Mouse (Mus musculus): ENCODE results near the gene Gm3667. TPM values are rescaled to one million over a fixed set of nuclear protein-coding genes. Genes with fewer than 3 reads are reported as not detected.

Gm3667 gene
- polyA plus RNA-seq (2017; shearing (Covaris generic)) = 1 to 10 TPM; 1.9 to 2.7 TPM

GRCm38 (mm10) chr14:6889521-6890012 is at the start of gene Gm3667:
Gm3667 (minus strand) TSS chr14:6889962.

DNA sequence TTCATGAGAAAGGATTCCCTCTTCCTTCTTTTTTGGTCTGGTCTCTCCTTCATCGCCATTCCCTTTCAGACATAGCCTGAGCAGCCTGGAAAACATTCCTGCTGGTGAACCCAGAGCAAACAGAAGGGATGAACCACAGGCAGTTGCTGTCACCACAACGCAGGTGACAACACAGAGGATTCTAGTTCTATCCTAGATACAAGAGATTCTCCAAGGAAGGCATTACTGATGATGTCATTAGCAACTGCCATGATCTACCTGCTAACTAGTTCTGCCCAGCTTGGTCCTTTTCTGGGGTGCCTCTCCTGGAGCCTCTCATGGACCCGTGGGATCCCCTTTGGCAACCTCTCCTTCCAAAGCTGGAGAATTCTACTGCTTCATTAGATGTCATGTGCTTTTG is 49.6 kb downstream of the Gm3667 start, which contains the start of gene Gm3642:
Gm3642 (minus strand) TSS at position 101 of the 400 bp plus-strand sequence.

Other genes with a start within 250 kb of the Gm3667 start
- gene Gm10251, start 205.8 kb downstream of the Gm3667 start, polyA plus RNA-seq (2017; shearing (Covaris generic)) = under 1 TPM in 1 of 2 experiments, not detected in 1; 0.27 TPM
- not detected for gene Gm8050, start 169.7 kb downstream of the Gm3667 start, polyA plus RNA-seq (2017; shearing (Covaris generic))
- gene Gm3636, start 147.6 kb downstream of the Gm3667 start, polyA plus RNA-seq (2017; shearing (Covaris generic)) = 1 to 10 TPM; 6.9 to 7.5 TPM
- under 1 TPM in 1 of 2 experiments, not detected in 1; 0.44 TPM for gene Gm8362, start 115.6 kb downstream of the Gm3667 start, polyA plus RNA-seq (2017; shearing (Covaris generic))
- not detected for gene Gm3642, start 49.7 kb downstream of the Gm3667 start, polyA plus RNA-seq (2017; shearing (Covaris generic))
- gene Gm6356, start 83.9 kb upstream of the Gm3667 start, polyA plus RNA-seq (2017; shearing (Covaris generic)) = not detected
- 1 to 10 TPM in 1 of 2 experiments, under 1 TPM in 1; 0.47 to 1.2 TPM for gene Gm10406, start 137.5 kb upstream of the Gm3667 start, polyA plus RNA-seq (2017; shearing (Covaris generic))
- not detected for gene Gm3685, start 155.0 kb upstream of the Gm3667 start, polyA plus RNA-seq (2017; shearing (Covaris generic))
- 1 to 10 TPM; 1.8 to 2.4 TPM for gene Gm3696, start 210.7 kb upstream of the Gm3667 start, polyA plus RNA-seq (2017; shearing (Covaris generic))
- gene Gm6676, start 235.4 kb upstream of the Gm3667 start, polyA plus RNA-seq (2017; shearing (Covaris generic)) = not detected